Comparison of ENCODE assay signal across 28 mouse cellular contexts in genomic region chr13:93894105-93894504, GRCm38 (mm10).
DNase-seq lines count a peak whose midpoint lies in the region; ATAC-seq lines count a peak whose summit lies in the region.
"Had no signal": no experiment of that assay in that cellular context is flagged by ENCODE, and none has a peak within 500 bp of the region (broad histone marks: within the 10 kb centered on the region; RNA-seq: fewer than 3 reads in every experiment).

No protein-coding gene starts in this region.

- no peak overlapping the region for H3K4me3 ChIP-seq in heart, embryonic 11.5 days (ENCODE audit: low read depth, low read length)
- H3K4me3 ChIP-seq in heart, embryonic 12.5 days = no peak overlapping the region
- H3K4me3 ChIP-seq: erythroblast, embryonic 14.5 days; hindbrain, embryonic 13.5 days; kidney, embryonic 15.5 days; liver, embryonic 15.5 days; megakaryocyte, embryonic 14.5 days; neural tube, embryonic 12.5 days; stomach, embryonic 15.5 days had no signal

- no peak overlapping the region for H3K4me2 ChIP-seq in heart, embryonic 11.5 days
- H3K4me2 ChIP-seq in heart, embryonic 12.5 days = no peak overlapping the region
- H3K4me2 ChIP-seq: hindbrain, embryonic 13.5 days; kidney, embryonic 15.5 days; liver, embryonic 15.5 days; lung, embryonic 14.5 days; neural tube, embryonic 12.5 days; stomach, embryonic 15.5 days had no signal

- WGBS in heart, embryonic 11.5 days (ENCODE audit: insufficient replicate concordance) = 45% methylated on average over 2 of the region's 2 CpGs
- WGBS in heart, embryonic 12.5 days = 42% methylated on average over 2 of the region's 2 CpGs

- peaks cover 12% of the 10 kb centered on the region; the same call in 1 of the 2 replicates for H3K4me1 ChIP-seq in heart, embryonic 11.5 days (ENCODE audit: control insufficient read depth, insufficient read depth, low read length)
- peaks cover 13% of the 10 kb centered on the region for H3K4me1 ChIP-seq in heart, embryonic 12.5 days (replicated peaks)
- H3K4me1 ChIP-seq: liver, embryonic 15.5 days; neural tube, embryonic 12.5 days; stomach, embryonic 15.5 days had no signal

- DNase-seq in CD4-positive helper T cell, adult 2 months (ENCODE audit: low read depth, low spot score) = peak; percentile 42
- peak; percentile 39 to 63 for DNase-seq in natural killer cell, adult 2 months (ENCODE audit: low spot score in 2 of 2)
- DNase-seq in frontal cortex, postnatal 25 days (ENCODE audit: low spot score in 2 of 2) = no peak
- DNase-seq in embryo, embryonic 11 days = no peak
- DNase-seq: adrenal gland, postnatal 25 days; cerebellum, adult 18-20 months; cerebellum, postnatal 10 days; forebrain, postnatal 0 days; gastrocnemius, postnatal 10 days; heart, postnatal 4 days; kidney, adult 11 months; liver; lung, embryonic 14.5 days; lung, postnatal 14 days; midbrain, embryonic 14.5 days; thymus, adult 18-20 months; thymus, postnatal 4 days had no signal

- no peaks in the 10 kb centered on the region for H3K36me3 ChIP-seq in heart, embryonic 11.5 days (ENCODE audit: control insufficient read depth, insufficient read depth, low read length)
- H3K36me3 ChIP-seq in heart, embryonic 12.5 days = no peaks in the 10 kb centered on the region
- H3K36me3 ChIP-seq: G1E; hindbrain, embryonic 13.5 days; kidney, embryonic 15.5 days; liver, embryonic 15.5 days; neural tube, embryonic 12.5 days; stomach, embryonic 15.5 days had no signal

- H3K9ac ChIP-seq in heart, embryonic 11.5 days (ENCODE audit: low read depth, low read length) = no peak overlapping the region
- H3K9ac ChIP-seq in heart, embryonic 12.5 days = no peak overlapping the region
- H3K9ac ChIP-seq: forebrain, postnatal 0 days; hindbrain, embryonic 13.5 days; kidney, embryonic 15.5 days; liver, embryonic 15.5 days; lung, embryonic 14.5 days; neural tube, embryonic 12.5 days; stomach, embryonic 15.5 days had no signal

- H3K27me3 ChIP-seq in heart, embryonic 11.5 days (ENCODE audit: control insufficient read depth, insufficient read depth, low read length) = no peaks in the 10 kb centered on the region
- no peaks in the 10 kb centered on the region for H3K27me3 ChIP-seq in heart, embryonic 12.5 days (replicated peaks)
- H3K27me3 ChIP-seq: hindbrain, embryonic 13.5 days; kidney, embryonic 15.5 days; liver, embryonic 15.5 days; neural tube, embryonic 12.5 days; stomach, embryonic 15.5 days had no signal

- peak overlapping the region; percentile 22; the same call in 1 of the 2 replicates for H3K27ac ChIP-seq in heart, embryonic 11.5 days (ENCODE audit: low read depth, low read length)
- H3K27ac ChIP-seq in heart, embryonic 12.5 days (ENCODE audit: poor library complexity, severe bottlenecking) = no peak overlapping the region
- H3K27ac ChIP-seq: hindbrain, embryonic 13.5 days; liver, embryonic 15.5 days; neural tube, embryonic 12.5 days; stomach, embryonic 15.5 days had no signal

- ATAC-seq in heart, embryonic 11.5 days (replicated peaks; ENCODE audit: insufficient number of reproducible peaks, low FRiP score, low TSS enrichment) = no peak
- ATAC-seq in heart, embryonic 12.5 days (ENCODE audit: insufficient number of reproducible peaks, low FRiP score) = no peak
- ATAC-seq in activated CD4-positive, CD25-positive, alpha-beta regulatory T cell, adult 4 months = peak; percentile 76
- ATAC-seq: forebrain, postnatal 0 days had no signal

- H3K9me3 ChIP-seq in heart, embryonic 11.5 days (replicated peaks; ENCODE audit: control insufficient read depth, low read length) = no peaks in the 10 kb centered on the region
- no peaks in the 10 kb centered on the region for H3K9me3 ChIP-seq in heart, embryonic 12.5 days (replicated peaks)
- H3K9me3 ChIP-seq: G1E; hindbrain, embryonic 13.5 days; kidney, embryonic 15.5 days; liver, embryonic 15.5 days; megakaryocyte, embryonic 14.5 days; neural tube, embryonic 12.5 days; stomach, embryonic 15.5 days had no signal

Comparison
In these comparisons a context has a peak if more than half of its experiments do, and no peak if none do; other contexts are left out.
1. DNase-seq: peak in CD4-positive helper T cell, adult 2 months (single experiment) and natural killer cell, adult 2 months (2 of 2); none in frontal cortex, postnatal 25 days (0 of 2) and embryo, embryonic 11 days (single experiment).